Mouse (Mus musculus): ENCODE data around the gene Med16.

GRCm38 (mm10) chr10:79914948-79915596, 6.3 kb upstream of the Med16 start:
- no peak for TF ChIP-seq POLR2A (IDR thresholded peaks at IDR 0.05; ENCODE audit: low read depth, low read length)
- no peak for TF ChIP-seq CTCF (IDR thresholded peaks at IDR 0.05; ENCODE audit: extremely low read depth, insufficient read length, insufficient replicate concordance, low read depth, low read length)

All from small intestine, adult 2 months (tissue).